Mouse (Mus musculus): ENCODE measurements around the gene Dnajc13. TPM values are rescaled to one million over a fixed set of nuclear protein-coding genes. Genes with fewer than 3 reads are reported as not detected.

Gene Dnajc13
- polyA plus RNA-seq, 1 experiment from 2014 or later, result 29.0 TPM

Other genes with a start within 250 kb of the Dnajc13 start
- not detected in 2 replicates for gene Gm28305, start 222.3 kb downstream of the Dnajc13 start, polyA plus RNA-seq (2014; fragmentation: Nextera tagmentation; extraction: Ambion mirVana)
- gene Uba5, start 199.8 kb downstream of the Dnajc13 start, polyA plus RNA-seq (2014; fragmentation: Nextera tagmentation; extraction: Ambion mirVana), result 67.5 and 69.8 TPM in 2 replicates
- gene Acad11, start 199.6 kb downstream of the Dnajc13 start, polyA plus RNA-seq (2014; fragmentation: Nextera tagmentation; extraction: Ambion mirVana), result 11.2 and 11.9 TPM in 2 replicates
- 3.2 and 4.4 TPM in 2 replicates for gene Ackr4, start 136.0 kb downstream of the Dnajc13 start, polyA plus RNA-seq (2014; fragmentation: Nextera tagmentation; extraction: Ambion mirVana)
- gene Acpp, start 74.8 kb upstream of the Dnajc13 start, polyA plus RNA-seq (2014; fragmentation: Nextera tagmentation; extraction: Ambion mirVana), result 2.3 and 2.4 TPM in 2 replicates

All from embryonic facial prominence, embryonic 14.5 days (tissue).